Mouse (Mus musculus): ENCODE results near the gene Jdp2.

The Jdp2 gene

GRCm38 (mm10) chr12:85600637-85601036, 1.8 kb downstream of the Jdp2 start:
- in situ Hi-C loops (cut with MboI; ENCODE audit: low sequenced_read_pairs): no loop called here

DNA sequence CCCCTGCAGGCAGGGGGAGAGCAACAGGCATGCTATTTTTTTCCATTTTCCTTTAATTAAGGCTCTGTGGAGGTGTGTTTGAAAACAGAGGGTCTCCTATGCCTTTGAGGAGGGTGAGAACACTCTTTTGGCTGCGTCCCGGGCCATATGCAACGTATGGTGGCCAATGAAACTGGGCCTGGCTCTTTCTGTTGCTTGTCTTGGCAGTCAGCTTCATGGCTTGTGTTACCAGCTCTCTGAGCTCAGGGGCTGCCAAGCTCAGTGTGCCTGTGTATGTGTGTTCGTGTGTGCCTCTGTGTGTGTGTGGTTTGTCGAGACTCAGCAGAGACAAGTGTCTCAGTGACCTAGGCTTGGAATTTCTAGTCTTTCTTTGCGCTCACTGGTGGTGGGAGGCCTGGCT, 2.7 kb downstream of the Jdp2 start:
- in situ Hi-C loops (cut with MboI; ENCODE audit: low sequenced_read_pairs): no loop called here

GRCm38 (mm10) chr12:85602153-85602552, 3.3 kb downstream of the Jdp2 start:
- in situ Hi-C loops (cut with MboI; ENCODE audit: low sequenced_read_pairs): no loop called here

DNA sequence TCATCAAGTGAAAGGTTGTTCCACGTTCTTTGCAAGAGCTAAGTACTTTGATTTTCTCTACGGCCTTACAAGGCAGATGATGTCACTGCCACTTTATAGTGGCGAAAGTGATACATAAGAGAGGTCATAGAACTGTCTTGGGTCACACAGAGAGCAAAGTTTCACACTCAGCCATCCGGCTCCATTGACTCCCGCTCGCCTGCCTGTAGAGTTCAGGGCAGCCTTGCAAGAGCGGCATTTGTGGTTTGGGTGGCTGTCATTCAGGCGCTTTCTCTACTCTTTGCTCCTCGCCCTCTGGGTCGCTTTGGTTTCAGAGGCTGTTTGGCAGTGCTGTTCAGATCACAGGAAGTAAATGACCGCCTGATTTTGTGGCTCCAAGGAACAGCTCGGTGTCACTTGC, 4.0 kb downstream of the Jdp2 start:
- in situ Hi-C loops (cut with MboI; ENCODE audit: low sequenced_read_pairs): no loop called here

GRCm38 (mm10) chr12:85603767-85604166, 4.9 kb downstream of the Jdp2 start:
- in situ Hi-C loops (cut with MboI; ENCODE audit: low sequenced_read_pairs): no loop called here

DNA sequence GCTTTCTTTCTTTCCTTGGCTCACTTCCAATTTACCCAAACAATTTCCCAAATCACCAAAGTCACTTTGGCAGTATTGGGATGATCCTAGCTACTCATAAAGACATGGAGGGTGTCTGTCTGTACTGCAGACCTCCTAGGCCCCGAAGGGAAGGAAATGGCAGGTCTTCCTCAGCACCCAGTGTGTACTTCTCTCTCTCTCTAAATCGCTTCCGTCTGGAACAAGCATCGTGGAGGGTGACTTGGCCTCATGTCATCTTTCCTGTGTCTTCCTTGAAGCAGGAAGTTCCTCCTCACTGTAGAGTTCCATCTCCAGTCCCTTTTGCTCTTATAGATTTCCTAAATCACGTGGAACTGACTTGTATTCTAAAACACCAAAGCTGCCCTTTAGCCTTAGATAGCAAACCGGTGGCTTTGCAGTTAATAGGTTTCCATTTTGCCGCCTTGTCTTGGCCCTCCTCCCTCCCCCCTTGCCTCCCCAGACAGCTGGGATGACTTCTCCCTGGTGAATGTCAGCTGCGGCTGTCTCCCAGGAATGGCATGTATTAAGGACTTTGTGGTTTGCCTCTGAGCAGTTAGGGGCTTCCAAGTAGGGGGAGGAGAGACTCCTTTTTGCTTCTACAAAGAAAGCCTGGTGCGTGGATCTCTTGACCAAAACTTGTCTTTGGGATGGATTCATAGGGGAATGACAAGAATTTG, 5.6 kb downstream of the Jdp2 start:
- in situ Hi-C loops (cut with MboI; ENCODE audit: low sequenced_read_pairs): no loop called here

DNA sequence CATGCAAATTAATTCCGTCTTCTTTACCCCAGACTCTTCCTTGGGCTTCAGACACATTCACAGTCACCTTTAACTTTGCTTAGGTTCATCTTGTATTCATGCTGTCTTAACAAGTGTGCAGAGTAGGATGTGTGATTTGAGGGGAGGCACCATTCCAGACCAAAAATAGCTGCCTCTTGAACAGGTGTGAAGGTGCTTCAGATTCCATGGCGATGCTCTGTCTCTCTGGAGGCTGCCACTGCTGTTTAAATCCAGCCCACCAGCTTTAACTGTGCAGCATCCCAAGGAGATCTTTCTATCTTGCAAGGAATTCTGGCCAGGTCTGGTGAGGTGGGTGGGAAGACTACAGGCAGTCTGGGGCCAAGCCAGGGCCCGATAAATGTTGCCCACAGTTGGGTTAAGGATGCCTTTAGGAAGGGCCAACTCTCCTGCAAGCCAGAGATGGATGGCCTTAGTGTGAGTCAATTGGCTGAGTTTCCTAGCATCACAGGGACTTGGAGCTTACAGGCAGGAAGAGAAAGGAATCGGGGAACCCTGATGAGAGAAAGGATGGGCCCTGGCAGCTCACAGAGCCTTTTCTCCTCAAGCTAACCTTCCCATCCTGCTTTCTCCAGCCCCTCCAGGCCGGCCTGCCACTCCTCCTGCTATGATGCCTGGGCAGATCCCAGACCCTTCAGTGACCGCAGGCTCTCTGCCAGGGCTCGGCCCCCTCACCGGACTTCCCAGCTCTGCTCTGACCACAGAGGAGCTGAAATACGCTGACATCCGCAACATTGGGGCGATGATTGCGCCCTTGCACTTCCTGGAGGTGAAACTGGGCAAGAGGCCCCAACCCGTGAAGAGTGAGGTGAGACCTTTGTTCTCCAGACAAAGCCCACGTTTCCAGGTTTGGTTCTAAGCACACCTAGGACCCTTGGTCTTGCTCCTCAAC, 9.0 kb downstream of the Jdp2 start:
- in situ Hi-C loops (cut with MboI; ENCODE audit: low sequenced_read_pairs): no loop called here

GRCm38 (mm10) chr12:85610167-85610566, 11.3 kb downstream of the Jdp2 start:
- in situ Hi-C loops (cut with MboI; ENCODE audit: low sequenced_read_pairs): no loop called here

DNA sequence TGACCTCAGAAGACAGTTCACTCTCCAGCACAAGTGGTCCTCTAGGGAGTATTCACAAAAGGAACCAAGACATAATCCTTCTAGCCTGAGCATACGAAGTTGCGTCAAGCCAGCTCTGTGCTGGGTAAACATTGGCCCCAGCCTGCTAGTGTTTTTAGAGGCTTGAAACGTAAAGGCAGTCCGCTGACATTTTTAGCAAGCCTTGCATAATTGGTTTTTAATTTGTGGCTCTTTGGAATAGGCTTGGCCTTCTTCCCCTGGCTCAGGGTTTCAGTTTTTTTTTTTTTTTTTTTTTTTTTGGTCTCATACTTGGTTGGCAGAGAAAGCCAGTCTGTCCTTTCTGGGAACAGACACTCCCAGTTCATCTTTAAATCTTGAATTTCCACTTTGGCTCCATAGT, 15.3 kb downstream of the Jdp2 start:
- in situ Hi-C loops (cut with MboI; ENCODE audit: low sequenced_read_pairs): no loop called here

GRCm38 (mm10) chr12:85615486-85615885, 16.7 kb downstream of the Jdp2 start:
- in situ Hi-C loops (cut with MboI; ENCODE audit: low sequenced_read_pairs): no loop called here

- in situ Hi-C loops (cut with MboI; ENCODE audit: low sequenced_read_pairs): no loop called here
Measured at GRCm38 (mm10) chr12:85617885-85618284, 19.1 kb downstream of the Jdp2 start.

- in situ Hi-C loops (cut with MboI; ENCODE audit: low sequenced_read_pairs): no loop called here
Measured at GRCm38 (mm10) chr12:85618430-85618829, 19.6 kb downstream of the Jdp2 start.

DNA sequence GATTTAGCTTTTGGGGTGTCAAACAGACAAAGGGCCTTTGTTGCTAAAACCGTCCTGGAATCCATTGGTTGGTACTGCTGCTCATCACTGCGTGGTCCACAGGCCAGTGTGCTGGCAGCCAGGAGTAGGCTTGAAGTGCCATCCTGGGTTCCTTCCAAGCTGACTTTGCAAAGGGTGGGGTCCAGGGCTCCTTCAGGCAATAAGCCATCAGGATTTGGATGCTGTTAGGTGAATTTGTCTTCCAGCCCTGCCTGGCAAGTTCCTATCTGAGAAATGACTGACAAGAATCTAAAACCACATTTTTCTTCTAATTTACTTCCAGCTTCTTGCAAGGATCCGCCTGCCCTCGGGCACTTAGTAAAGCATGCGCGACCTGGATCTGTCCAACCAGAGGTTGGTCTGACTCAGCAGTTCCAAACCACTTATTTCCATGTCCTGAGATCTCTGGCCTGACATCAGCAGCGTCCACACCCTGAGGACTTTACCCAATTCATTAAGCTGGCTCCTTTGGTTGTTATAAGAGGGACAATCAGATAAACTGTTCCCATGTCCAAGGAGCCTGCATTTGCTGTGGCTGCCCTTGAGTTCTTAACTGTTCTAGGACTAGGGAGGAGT, 20.6 kb downstream of the Jdp2 start:
- in situ Hi-C loops (cut with MboI; ENCODE audit: low sequenced_read_pairs): no loop called here

- in situ Hi-C loops (cut with MboI; ENCODE audit: low sequenced_read_pairs): no loop called here
Measured at GRCm38 (mm10) chr12:85619898-85620443, 21.1 kb downstream of the Jdp2 start.

DNA sequence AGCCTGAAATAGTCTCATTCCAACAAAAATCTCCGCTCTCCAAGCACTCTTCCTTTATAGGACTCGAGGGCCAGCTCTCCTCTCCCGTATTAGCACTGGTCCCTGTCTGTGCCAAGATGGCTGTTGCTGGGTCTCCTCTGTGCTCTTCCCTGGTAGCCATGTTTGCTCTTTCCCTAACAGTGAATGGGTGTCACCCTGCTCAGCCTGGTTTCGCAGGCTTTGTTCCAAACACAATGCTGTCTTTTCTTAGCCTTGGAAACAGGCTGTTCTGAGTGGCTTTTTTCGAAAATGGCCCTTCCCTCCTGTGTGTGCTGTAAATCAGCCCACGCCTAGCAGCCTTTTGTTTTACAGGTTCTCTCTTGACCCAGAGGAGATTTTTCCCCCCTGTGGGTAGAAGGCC, 22.2 kb downstream of the Jdp2 start:
- in situ Hi-C loops (cut with MboI; ENCODE audit: low sequenced_read_pairs): no loop called here

DNA sequence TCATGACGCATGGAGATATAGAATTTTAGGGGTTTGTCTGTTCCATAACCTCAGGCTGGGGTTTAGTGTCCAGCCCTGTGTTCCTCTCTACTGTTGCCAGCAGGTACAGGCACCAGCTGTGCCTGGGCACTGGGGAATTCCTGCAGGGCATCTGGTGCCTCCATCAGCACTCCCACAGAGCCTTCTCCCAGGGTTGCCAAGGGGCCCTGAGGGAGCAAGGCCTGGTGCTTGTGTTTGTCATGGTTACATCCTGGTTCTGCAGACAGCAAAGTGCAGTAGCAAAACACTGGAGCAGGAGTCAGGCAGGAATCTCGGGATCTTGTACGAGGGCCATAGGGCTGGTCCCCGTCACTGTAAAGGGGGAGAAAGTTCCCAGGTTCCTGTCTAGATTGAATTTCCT, 22.8 kb downstream of the Jdp2 start:
- in situ Hi-C loops (cut with MboI; ENCODE audit: low sequenced_read_pairs): no loop called here

GRCm38 (mm10) chr12:85623711-85624110, 24.9 kb downstream of the Jdp2 start:
- in situ Hi-C loops (cut with MboI; ENCODE audit: low sequenced_read_pairs): no loop called here

DNA sequence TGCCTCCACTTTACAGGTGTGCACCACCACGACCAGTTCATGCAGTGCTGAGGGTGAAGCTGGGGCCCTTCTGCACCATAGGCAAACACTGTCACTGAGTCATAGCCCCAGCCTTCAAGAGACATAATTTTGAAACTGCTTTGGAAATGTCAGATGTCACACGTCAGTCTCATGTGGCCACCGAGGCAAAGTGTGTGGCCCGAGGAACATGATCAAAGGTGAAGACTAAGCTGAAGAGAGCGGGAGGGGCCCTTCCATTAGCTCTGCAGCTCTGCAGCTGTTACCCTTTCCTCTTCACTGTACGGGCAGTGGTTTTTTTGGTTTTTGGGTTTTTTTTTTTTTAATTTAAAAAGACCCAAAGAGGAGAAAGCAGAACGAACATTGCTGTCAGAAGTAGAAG, 25.8 kb downstream of the Jdp2 start:
- in situ Hi-C loops (cut with MboI; ENCODE audit: low sequenced_read_pairs): no loop called here

DNA sequence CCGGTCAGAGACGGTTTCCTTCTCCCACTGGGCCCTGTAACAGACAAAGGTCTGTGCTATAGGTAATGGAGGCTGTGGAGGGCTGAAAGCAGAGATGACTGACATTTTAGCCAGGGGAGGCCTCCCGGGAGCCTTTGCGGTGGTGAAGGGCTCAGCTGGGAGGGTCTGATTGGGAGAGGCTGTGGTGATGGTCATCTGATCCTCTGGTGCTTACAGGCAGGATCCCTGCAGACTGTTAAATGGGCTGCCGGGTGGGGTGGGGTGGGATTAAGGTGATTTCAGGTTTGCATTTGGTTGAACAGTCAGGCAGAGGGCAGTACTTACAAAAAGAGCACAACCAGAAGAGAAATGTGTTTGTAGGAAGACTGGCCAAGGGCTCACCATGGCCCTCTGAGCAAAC, 27.0 kb downstream of the Jdp2 start:
- in situ Hi-C loops (cut with MboI; ENCODE audit: low sequenced_read_pairs): no loop called here

DNA sequence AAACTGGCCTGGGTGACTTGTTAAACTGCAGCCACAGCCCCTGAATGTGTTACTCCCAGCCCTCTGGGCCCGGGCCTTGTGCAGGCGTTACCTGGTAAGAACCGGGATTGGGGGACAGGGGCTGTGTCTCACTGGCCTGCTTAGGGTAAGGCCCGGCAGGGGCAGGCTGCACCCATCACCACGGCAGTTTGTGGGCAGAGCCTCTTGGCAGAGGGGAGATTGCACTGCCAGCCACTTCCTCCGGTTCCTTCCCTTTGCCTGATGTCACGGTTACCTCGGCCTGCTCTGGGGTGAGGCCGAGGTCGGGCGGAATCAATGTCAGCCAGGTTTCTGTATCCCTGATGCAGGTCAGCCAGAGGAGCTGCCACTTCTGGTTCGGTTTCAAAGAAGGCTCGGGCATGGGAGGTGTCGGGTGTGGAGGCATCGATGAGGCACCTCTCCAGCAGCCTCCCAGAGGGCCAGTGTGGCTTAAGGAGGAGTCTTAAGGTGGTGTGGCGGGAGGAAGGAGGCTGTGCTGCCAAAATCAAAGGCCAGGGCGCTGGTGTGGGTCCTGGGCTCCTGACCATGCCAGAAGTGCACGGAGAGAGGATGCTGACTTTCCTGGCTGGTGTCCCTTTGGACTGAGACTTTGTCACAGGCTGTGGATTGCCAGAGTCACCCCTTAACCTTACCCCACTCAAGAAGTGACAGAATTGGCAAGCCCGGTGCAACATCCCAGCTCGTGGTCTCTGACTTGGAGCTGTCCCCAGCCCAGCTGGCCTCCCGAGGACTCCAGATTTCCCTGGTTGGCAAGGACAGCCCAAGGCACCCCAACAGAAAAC, 31.0 kb downstream of the Jdp2 start:
- in situ Hi-C loops (cut with MboI; ENCODE audit: low sequenced_read_pairs): no loop called here

- in situ Hi-C loops (cut with MboI; ENCODE audit: low sequenced_read_pairs): no loop called here
Measured at GRCm38 (mm10) chr12:85631196-85631595, 32.4 kb downstream of the Jdp2 start.

Measured in CH12F3 (cell line).